Mouse (Mus musculus): ENCODE data around the gene Rnf10.

DNA sequence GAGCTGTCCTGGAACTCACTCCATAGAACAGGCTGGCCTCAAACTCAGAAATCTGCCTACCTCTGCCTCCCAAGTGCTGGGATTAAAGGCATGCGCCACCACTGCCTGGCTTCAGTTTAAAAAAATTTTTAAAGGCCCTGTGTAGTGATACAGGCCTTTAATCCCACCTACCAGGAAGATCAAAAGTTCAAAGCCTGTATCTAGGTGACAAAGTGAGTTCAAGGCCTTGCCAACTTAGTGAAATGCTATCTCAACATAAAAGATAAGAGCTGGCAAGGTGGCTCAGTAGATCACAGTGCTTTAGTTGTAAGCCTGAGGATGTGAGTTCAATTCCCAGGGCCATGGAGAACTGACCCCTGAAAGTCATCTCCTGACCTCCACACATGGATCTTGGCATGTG, 5.4 kb upstream of the Rnf10 start:
- TF ChIP-seq CTCF (IDR thresholded peaks at IDR 0.05; ENCODE audit: control insufficient read depth, insufficient read depth, insufficient read length) (no peak), MYOG (IDR thresholded peaks at IDR 0.05; ENCODE audit: control insufficient read depth, extremely low read depth, insufficient read length) (no peak), CEBPB (IDR thresholded peaks at IDR 0.05; ENCODE audit: low read depth) (no peak), MAX (IDR thresholded peaks at IDR 0.05) (no peak), MYOD1 (IDR thresholded peaks at IDR 0.05; ENCODE audit: control insufficient read depth, insufficient read length, low read depth) (no peak), USF1 (IDR thresholded peaks at IDR 0.05; ENCODE audit: low read depth) (no peak)

Data from C2C12 (cell line).